Mouse (Mus musculus): ENCODE measurements at regions not wholly inside any gene's neighbourhood (a gene's known extent, or its start where the extent isn't known, plus 50 kb on each side); places are given as distances from the start of the nearest gene placed in this dataset.

DNA sequence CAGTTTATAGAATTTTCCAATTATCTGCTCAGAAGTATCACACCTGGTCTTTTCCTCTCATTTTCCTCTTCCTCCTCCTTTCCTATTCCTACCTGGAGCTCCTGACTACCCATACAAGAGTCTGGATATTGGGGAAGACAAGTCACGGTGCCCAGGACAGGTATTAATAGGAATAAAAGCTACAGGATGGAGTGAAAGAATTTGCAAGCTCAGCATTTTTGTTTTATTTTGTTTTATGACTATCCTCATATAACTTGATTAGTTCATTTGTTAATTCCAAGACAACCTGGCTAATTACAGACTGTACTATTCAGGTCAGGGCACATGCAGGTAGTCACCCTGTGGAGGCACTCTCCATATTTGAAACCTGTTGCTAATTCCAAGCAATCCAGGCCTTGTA is 72.0 kb downstream of the Rassf10 start:
- TF ChIP-seq CTCF (conservative IDR thresholded peaks at IDR 0.05; ENCODE audit: insufficient read depth, insufficient read length, low read depth, low read length) (no peak), POLR2A (IDR thresholded peaks at IDR 0.05; ENCODE audit: low read depth, low read length) (no peak)

All from kidney, adult 2 months (tissue).